Mouse (Mus musculus): ENCODE results near the gene Cfb.

- TF ChIP-seq POLR2A (IDR thresholded peaks at IDR 0.05; ENCODE audit: borderline replicate concordance, extremely low read depth, low read depth, low read length) (no peak), CTCF (IDR thresholded peaks at IDR 0.05; ENCODE audit: insufficient read depth, low read length) (no peak)
Measured at GRCm38 (mm10) chr17:34896366-34896765, 34.0 kb upstream of the Cfb start.

Measured in lung, adult 2 months (tissue).